Mouse (Mus musculus): ENCODE results near the gene Pink1. TPM values are rescaled to one million over a fixed set of nuclear protein-coding genes. Genes with fewer than 3 reads are reported as not detected.

Gene Pink1
- polyA plus RNA-seq (2014; fragmentation: Illumina TruSeq; extraction: RNeasy Lipid Tissue Mini Kit (QIAGEN cat#74804); ENCODE audit: low read depth, low replicate concordance), result 66.4 TPM

DNA sequence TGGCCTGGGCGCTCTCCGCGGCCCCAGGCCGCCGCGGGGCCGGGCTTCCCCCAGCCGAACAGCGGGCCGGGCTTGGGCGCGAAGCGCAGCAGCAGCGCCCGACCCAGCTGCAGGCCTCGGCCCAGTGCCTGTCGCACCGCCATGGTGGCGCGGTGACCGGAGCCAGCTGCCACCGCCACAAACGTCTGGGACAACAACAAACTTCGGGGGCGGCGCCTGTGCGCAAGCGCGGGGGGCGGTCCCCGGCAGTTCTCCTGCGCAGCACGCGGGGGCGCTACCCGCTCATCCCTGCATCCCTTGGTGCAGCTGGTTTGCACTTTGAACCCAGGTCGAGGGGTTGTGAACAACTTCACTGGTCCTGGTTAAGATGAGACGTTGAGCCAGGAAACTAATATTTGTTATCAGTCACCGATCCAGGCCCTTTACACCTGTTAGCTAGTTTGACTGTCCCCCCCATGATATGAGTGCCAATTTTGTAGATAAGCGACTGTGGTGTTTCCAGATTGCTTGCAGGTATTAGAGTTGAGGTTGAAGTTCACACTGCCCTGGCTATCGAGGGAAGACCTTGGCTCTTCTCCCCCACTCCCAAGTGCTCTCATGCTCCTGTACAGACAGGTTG lies at the start of gene Pink1:
Gene Pink1 (minus strand): TSS at position 231 of the 619 bp plus-strand sequence.

DNA sequence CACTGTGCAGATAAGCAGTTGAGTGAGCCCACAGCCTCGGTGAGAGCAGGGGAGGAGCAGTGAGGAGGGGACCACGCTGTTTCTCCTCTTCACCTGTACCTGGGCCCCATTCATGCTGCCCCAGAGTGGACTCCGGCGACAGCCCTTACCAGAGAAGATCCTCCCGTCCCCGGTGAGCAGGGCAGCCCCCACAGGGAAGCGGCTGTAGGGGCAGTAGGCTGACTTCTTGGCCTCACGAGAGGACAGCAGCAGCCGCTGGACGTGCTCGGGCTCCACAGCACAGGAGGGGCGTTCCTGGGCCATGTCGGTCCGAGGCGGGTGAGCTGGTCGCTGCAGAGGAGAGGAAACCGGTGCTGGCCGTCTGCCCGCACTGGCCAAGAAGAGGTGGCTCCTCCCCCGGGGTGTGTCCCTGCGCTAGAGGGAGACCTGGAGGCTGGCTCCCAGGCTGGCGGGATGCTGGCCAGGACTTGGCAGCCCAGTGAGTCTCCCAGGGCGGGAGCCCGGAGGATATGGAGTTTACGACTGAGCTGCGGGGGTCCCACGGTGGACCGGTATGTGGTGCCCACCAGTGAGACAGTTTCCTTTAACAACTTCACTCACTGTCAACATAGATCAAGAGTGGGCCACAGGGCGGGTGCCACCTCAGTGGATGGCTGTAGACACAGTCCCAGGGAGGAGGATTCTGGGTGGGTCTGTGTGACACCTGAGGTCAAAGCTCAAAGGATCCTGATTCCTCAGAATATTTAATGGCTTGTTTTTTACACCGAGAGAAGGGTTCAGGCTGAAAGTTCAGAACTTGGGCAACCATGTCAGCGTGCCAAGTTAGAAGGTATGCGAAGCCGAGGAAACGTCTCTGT lies 41.8 kb upstream of the Pink1 start, which contains the start of gene Cda:
Gene Cda (minus strand): TSS at position 352 of the 857 bp plus-strand sequence.

DNA sequence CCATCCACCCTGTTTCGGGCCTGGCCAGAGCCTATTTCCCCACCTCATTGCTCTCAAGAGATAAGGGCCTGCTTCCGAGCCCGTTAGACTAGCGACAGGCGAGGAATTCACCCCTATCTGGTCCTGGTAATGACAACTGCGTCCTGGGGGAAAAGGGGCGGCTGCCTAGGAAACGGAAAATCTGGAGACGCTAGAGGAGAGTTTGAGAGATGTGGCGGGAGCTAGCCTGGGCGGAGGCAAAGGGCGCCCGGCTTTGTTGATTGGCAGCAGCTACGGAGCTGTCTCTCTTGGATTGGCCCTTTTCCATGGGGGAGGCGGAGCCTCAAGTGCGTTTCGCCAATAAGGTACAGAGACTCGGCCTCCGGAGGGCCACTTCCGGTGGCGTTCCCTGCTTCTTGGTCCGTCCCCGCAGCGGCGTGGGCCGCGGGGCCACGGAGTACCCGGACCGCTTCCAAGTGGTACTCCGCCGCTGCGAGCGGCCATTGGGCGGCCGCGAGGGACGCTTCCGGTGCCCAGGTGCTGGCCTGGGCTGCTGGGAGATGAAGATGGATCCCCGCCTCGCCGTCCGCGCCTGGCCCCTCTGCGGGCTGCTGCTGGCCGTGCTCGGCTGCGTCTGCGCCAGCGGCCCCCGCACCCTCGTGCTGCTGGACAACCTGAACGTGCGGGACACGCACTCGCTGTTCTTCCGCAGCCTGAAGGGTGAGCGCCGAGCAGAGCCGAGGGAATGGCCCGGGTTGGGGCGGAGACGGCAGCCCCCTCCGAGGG lies 21.6 kb downstream of the Pink1 start, which contains the start of gene Ddost:
Gene Ddost (plus strand): TSS at position 391 of the 765 bp plus-strand sequence.

Other genes starting within 250 kb of the Pink1 start
- 67.0 TPM for gene Hp1bp3, start 110.0 kb downstream of the Pink1 start, polyA plus RNA-seq (2014; fragmentation: Illumina TruSeq; extraction: RNeasy Lipid Tissue Mini Kit (QIAGEN cat#74804); ENCODE audit: low read depth, low replicate concordance)
- not detected for gene Sh2d5, start 75.9 kb downstream of the Pink1 start, polyA plus RNA-seq (2014; fragmentation: Illumina TruSeq; extraction: RNeasy Lipid Tissue Mini Kit (QIAGEN cat#74804); ENCODE audit: low read depth, low replicate concordance)
- not detected for gene Kif17, start 75.9 kb downstream of the Pink1 start, polyA plus RNA-seq (2014; fragmentation: Illumina TruSeq; extraction: RNeasy Lipid Tissue Mini Kit (QIAGEN cat#74804); ENCODE audit: low read depth, low replicate concordance)
- gene Ddost, start 21.6 kb downstream of the Pink1 start, polyA plus RNA-seq (2014; fragmentation: Illumina TruSeq; extraction: RNeasy Lipid Tissue Mini Kit (QIAGEN cat#74804); ENCODE audit: low read depth, low replicate concordance), result 17.6 TPM
- gene Cda, start 41.7 kb upstream of the Pink1 start, polyA plus RNA-seq (2014; fragmentation: Illumina TruSeq; extraction: RNeasy Lipid Tissue Mini Kit (QIAGEN cat#74804); ENCODE audit: low read depth, low replicate concordance), result 2.2 TPM
- not detected for gene Fam43b, start 70.2 kb upstream of the Pink1 start, polyA plus RNA-seq (2014; fragmentation: Illumina TruSeq; extraction: RNeasy Lipid Tissue Mini Kit (QIAGEN cat#74804); ENCODE audit: low read depth, low replicate concordance)
- gene Mul1, start 108.4 kb upstream of the Pink1 start, polyA plus RNA-seq (2014; fragmentation: Illumina TruSeq; extraction: RNeasy Lipid Tissue Mini Kit (QIAGEN cat#74804); ENCODE audit: low read depth, low replicate concordance), result 3.7 TPM
- 34.1 TPM for gene Camk2n1, start 128.0 kb upstream of the Pink1 start, polyA plus RNA-seq (2014; fragmentation: Illumina TruSeq; extraction: RNeasy Lipid Tissue Mini Kit (QIAGEN cat#74804); ENCODE audit: low read depth, low replicate concordance)